In genomic region chr19:32710288-32710687, GRCm38 (mm10) we compare ENCODE assay signal across 10 mouse cellular contexts. TPM values are rescaled to one million over a fixed set of nuclear protein-coding genes. Genes with fewer than 3 reads are reported as not detected.
A peak's percentile ranks its signal among the peaks of the same experiment; 100 is the strongest.
DNase-seq lines count a peak whose midpoint lies in the region; ATAC-seq and TF ChIP-seq lines count a peak whose summit lies in the region.
"Had no signal": no experiment of that assay in that cellular context is flagged by ENCODE, and none has a peak within 500 bp of the region (broad histone marks: within the 10 kb centered on the region; RNA-seq: fewer than 3 reads in every experiment).

No protein-coding gene starts in this region.

- peak; percentile 61 for TF ChIP-seq CTCF in forebrain, postnatal 0 days (IDR thresholded peaks at IDR 0.05; ENCODE audit: low read depth)
- TF ChIP-seq CTCF in lung, adult 2 months (IDR thresholded peaks at IDR 0.05; ENCODE audit: insufficient read depth, low read length): no peak
- TF ChIP-seq CTCF in brain, embryonic 14.5 days (IDR thresholded peaks at IDR 0.05; ENCODE audit: borderline replicate concordance, extremely low read depth, insufficient read depth, insufficient read length): no peak

- no peak for TF ChIP-seq POLR2A in lung, adult 2 months (IDR thresholded peaks at IDR 0.05; ENCODE audit: borderline replicate concordance, extremely low read depth, low read depth, low read length)
- no peak for TF ChIP-seq POLR2A in brain, embryonic 14.5 days (IDR thresholded peaks at IDR 0.05; ENCODE audit: borderline replicate concordance, extremely low read depth, insufficient read depth, insufficient read length, poor library complexity, severe bottlenecking)

- no peak overlapping the region for H3K9ac ChIP-seq in forebrain, postnatal 0 days
- no peak overlapping the region for H3K9ac ChIP-seq in forebrain, embryonic 15.5 days (replicated peaks)
- H3K9ac ChIP-seq: embryonic facial prominence, embryonic 15.5 days had no signal

- WGBS in forebrain, postnatal 0 days: 55% methylated on average over 3 of the region's 3 CpGs
- WGBS in forebrain, embryonic 15.5 days: 65% methylated on average over 3 of the region's 3 CpGs
- 44% methylated on average over 3 of the region's 3 CpGs for WGBS in lung, adult 2 months

- no peaks in the 10 kb centered on the region; the same call in 1 of the 2 replicates for H3K4me1 ChIP-seq in forebrain, postnatal 0 days (ENCODE audit: insufficient read depth)
- H3K4me1 ChIP-seq in forebrain, embryonic 15.5 days: peaks cover 26% of the 10 kb centered on the region
- peaks cover 2% of the 10 kb centered on the region for H3K4me1 ChIP-seq in lung, adult 2 months (ENCODE audit: control insufficient read depth, insufficient read depth, low read length)

- no peak overlapping the region for H3K4me3 ChIP-seq in forebrain, postnatal 0 days (ENCODE audit: low read depth, low read length)
- H3K4me3 ChIP-seq in forebrain, embryonic 15.5 days: no peak overlapping the region
- no peak overlapping the region for H3K4me3 ChIP-seq in lung, adult 2 months (replicated peaks; ENCODE audit: extremely low read depth, low read depth, low read length)

- H3K27ac ChIP-seq in forebrain, postnatal 0 days (ENCODE audit: low read depth, low read length): no peak overlapping the region
- H3K27ac ChIP-seq in forebrain, embryonic 15.5 days (replicated peaks): no peak overlapping the region
- H3K27ac ChIP-seq: embryonic facial prominence, embryonic 15.5 days had no signal

- DNase-seq in forebrain, postnatal 0 days: peak; percentile 35
- peak; percentile 16 for DNase-seq in lung, postnatal 10 days
- no peak for DNase-seq in lung, adult 2 months
- DNase-seq in brain, embryonic 14.5 days (ENCODE audit: low read depth): peak; percentile 47
- peak; percentile 79 for DNase-seq in naive thymus-derived CD4-positive, alpha-beta T cell, adult 2 months (ENCODE audit: low read depth)
- no peak for DNase-seq in adrenal gland, postnatal 4 days (ENCODE audit: low spot score in 2 of 2)
- DNase-seq in urinary bladder, postnatal 14 days (ENCODE audit: low spot score): no peak
- DNase-seq: lung, postnatal 14 days had no signal

- no peaks in the 10 kb centered on the region for H3K9me3 ChIP-seq in forebrain, postnatal 0 days (ENCODE audit: low read length)
- H3K9me3 ChIP-seq in forebrain, embryonic 15.5 days: no peaks in the 10 kb centered on the region
- H3K9me3 ChIP-seq: embryonic facial prominence, embryonic 15.5 days had no signal

- ATAC-seq in forebrain, postnatal 0 days: no peak
- ATAC-seq in forebrain, embryonic 15.5 days (replicated peaks): no peak

- no peaks in the 10 kb centered on the region for H3K27me3 ChIP-seq in forebrain, postnatal 0 days (ENCODE audit: insufficient read depth, low read length)
- no peaks in the 10 kb centered on the region for H3K27me3 ChIP-seq in forebrain, embryonic 15.5 days
- H3K27me3 ChIP-seq: embryonic facial prominence, embryonic 15.5 days had no signal

- H3K36me3 ChIP-seq in forebrain, postnatal 0 days (ENCODE audit: insufficient read depth): no peaks in the 10 kb centered on the region; the same call in 1 of the 2 replicates
- H3K36me3 ChIP-seq in forebrain, embryonic 15.5 days: peaks cover 11% of the 10 kb centered on the region

- H3K4me2 ChIP-seq in forebrain, postnatal 0 days (ENCODE audit: low read depth): no peak overlapping the region
- H3K4me2 ChIP-seq in forebrain, embryonic 15.5 days (replicated peaks): no peak overlapping the region

RNA-seq across cellular contexts. Expression of gene Atad1, which starts 29.3 kb away (rescaled TPM):
- 135 and 173 TPM in 2 replicates for total RNA-seq in forebrain, postnatal 0 days (2014; rRNA removed)
- 119 and 121 TPM in 2 replicates for polyA plus RNA-seq in forebrain, postnatal 0 days (2015; fragmentation: Nextera tagmentation; extraction: Ambion mirVana)
- polyA plus RNA-seq in forebrain, embryonic 15.5 days (2015; fragmentation: Nextera tagmentation; extraction: Ambion mirVana): 113 and 120 TPM in 2 replicates
- polyA plus RNA-seq in lung, adult 2 months (2012; rRNA removed): 8.9 and 14.0 TPM in 2 replicates
- polyA plus RNA-seq in brain, embryonic 14.5 days (2012; rRNA removed): 65.5 and 74.5 TPM in 2 replicates
- 10 to 100 TPM; 70.7 to 72.4 TPM for total RNA-seq in adrenal gland, postnatal 4 days (2021)

RNA-seq across cellular contexts. Expression of gene Pten, which starts 47.0 kb away (rescaled TPM):
- 105 and 122 TPM in 2 replicates for total RNA-seq in forebrain, postnatal 0 days (2014; rRNA removed)
- polyA plus RNA-seq in forebrain, postnatal 0 days (2015; fragmentation: Nextera tagmentation; extraction: Ambion mirVana): 10.0 and 12.3 TPM in 2 replicates
- polyA plus RNA-seq in forebrain, embryonic 15.5 days (2015; fragmentation: Nextera tagmentation; extraction: Ambion mirVana): 12.2 TPM in 2 replicates
- polyA plus RNA-seq in lung, adult 2 months (2012; rRNA removed): 16.8 and 20.2 TPM in 2 replicates
- 24.7 and 40.3 TPM in 2 replicates for polyA plus RNA-seq in brain, embryonic 14.5 days (2012; rRNA removed)
- total RNA-seq in adrenal gland, postnatal 4 days (2021): 10 to 100 TPM; 65.8 to 67.6 TPM

Comparison
In these comparisons a context has a peak if more than half of its experiments do, and no peak if none do; other contexts are left out.
1. DNase-seq: peak in forebrain, postnatal 0 days (single experiment), lung, postnatal 10 days (single experiment), brain, embryonic 14.5 days (single experiment) and naive thymus-derived CD4-positive, alpha-beta T cell, adult 2 months (single experiment); none in lung, adult 2 months (single experiment), adrenal gland, postnatal 4 days (0 of 2) and urinary bladder, postnatal 14 days (single experiment).